Comparison of ENCODE assay signal across 10 mouse cellular contexts in the genomic region with DNA sequence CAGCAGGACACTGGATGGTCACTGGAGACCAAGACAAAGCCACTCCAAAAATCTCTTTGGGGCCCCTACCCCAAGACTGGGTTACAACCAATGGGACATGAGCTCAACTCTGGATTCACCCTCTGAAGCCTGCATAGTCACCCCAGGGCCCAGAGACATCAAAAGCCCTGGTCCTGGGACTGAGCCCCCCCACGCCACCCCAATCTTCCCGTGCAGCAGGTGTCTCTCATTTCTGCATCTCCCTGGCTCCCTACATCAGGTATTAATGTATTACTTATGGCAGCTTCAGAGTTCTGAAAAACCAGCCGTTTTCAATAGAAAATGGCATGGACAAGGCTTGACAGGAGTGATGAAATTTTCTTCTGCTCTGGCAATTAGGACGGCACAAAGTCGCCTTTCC. TPM values are rescaled to one million over a fixed set of nuclear protein-coding genes. Genes with fewer than 3 reads are reported as not detected.
DNase-seq lines count a peak whose midpoint lies in the region; ATAC-seq and TF ChIP-seq lines count a peak whose summit lies in the region.
"Had no signal": no experiment of that assay in that cellular context is flagged by ENCODE, and none has a peak within 500 bp of the region (broad histone marks: within the 10 kb centered on the region; RNA-seq: fewer than 3 reads in every experiment).

No protein-coding gene starts in this region.

- 71% methylated on average over 5 of the region's 5 CpGs for WGBS in heart, embryonic 16.5 days
- 80% methylated on average over 5 of the region's 5 CpGs for WGBS in heart, adult 2 months
- 39% methylated on average over 5 of the region's 5 CpGs for WGBS in embryonic facial prominence, embryonic 14.5 days
- 36% methylated on average over 5 of the region's 5 CpGs for WGBS in hindbrain, embryonic 11.5 days
- 23% methylated on average over 5 of the region's 5 CpGs for WGBS in midbrain, embryonic 15.5 days

- H3K4me1 ChIP-seq in heart, embryonic 16.5 days (ENCODE audit: control insufficient read depth, insufficient read depth, low read length): peaks cover 37% of the 10 kb centered on the region
- H3K4me1 ChIP-seq in heart, adult 2 months (ENCODE audit: control insufficient read depth, insufficient read depth, low read length): peaks cover 16% of the 10 kb centered on the region
- H3K4me1 ChIP-seq in embryonic facial prominence, embryonic 14.5 days (ENCODE audit: control insufficient read depth, insufficient read depth, low read length): peaks cover 25% of the 10 kb centered on the region
- peaks cover 9% of the 10 kb centered on the region for H3K4me1 ChIP-seq in hindbrain, embryonic 11.5 days (replicated peaks; ENCODE audit: control insufficient read depth, insufficient read depth, low read length)
- H3K4me1 ChIP-seq in midbrain, embryonic 15.5 days: peaks cover 52% of the 10 kb centered on the region

- peak overlapping the region; percentile 15 for H3K4me2 ChIP-seq in heart, embryonic 16.5 days (ENCODE audit: low read depth, low read length)
- H3K4me2 ChIP-seq in embryonic facial prominence, embryonic 14.5 days (ENCODE audit: low read depth, low read length): 0 out of 2 replicates have a peak overlapping the region, but pooled peaks have one; percentile 65
- peak overlapping the region; percentile 1; the same call in 1 of the 2 replicates for H3K4me2 ChIP-seq in hindbrain, embryonic 11.5 days (replicated peaks; ENCODE audit: low read depth, low read length)
- peak overlapping the region; percentile 77 for H3K4me2 ChIP-seq in midbrain, embryonic 15.5 days

- no peak overlapping the region for H3K9ac ChIP-seq in heart, embryonic 16.5 days (ENCODE audit: low read length)
- H3K9ac ChIP-seq in heart, adult 2 months (ENCODE audit: low read depth, low read length): no peak overlapping the region
- peak overlapping the region; percentile 85; the same call in 1 of the 2 replicates for H3K9ac ChIP-seq in embryonic facial prominence, embryonic 14.5 days (ENCODE audit: low read depth, low read length)
- H3K9ac ChIP-seq in hindbrain, embryonic 11.5 days (ENCODE audit: low read depth, low read length): no peak overlapping the region
- no peak overlapping the region for H3K9ac ChIP-seq in midbrain, embryonic 15.5 days
- H3K9ac ChIP-seq: liver, postnatal 0 days had no signal

- ATAC-seq in heart, embryonic 16.5 days (replicated peaks; ENCODE audit: extremely low read depth, insufficient read depth, low FRiP score): no peak
- ATAC-seq in embryonic facial prominence, embryonic 14.5 days (ENCODE audit: low read depth): no peak
- no peak for ATAC-seq in hindbrain, embryonic 11.5 days (ENCODE audit: low FRiP score)
- ATAC-seq in midbrain, embryonic 15.5 days (replicated peaks): no peak
- ATAC-seq: liver, postnatal 0 days had no signal

- no peak overlapping the region for H3K4me3 ChIP-seq in heart, embryonic 16.5 days (ENCODE audit: low read length)
- no peak overlapping the region for H3K4me3 ChIP-seq in heart, adult 2 months
- H3K4me3 ChIP-seq in embryonic facial prominence, embryonic 14.5 days (ENCODE audit: low read depth, low read length): 0 out of 2 replicates have a peak overlapping the region, but pooled peaks have one; percentile 79
- H3K4me3 ChIP-seq in hindbrain, embryonic 11.5 days (ENCODE audit: low read depth, low read length): no peak overlapping the region
- H3K4me3 ChIP-seq in midbrain, embryonic 15.5 days: 0 out of 2 replicates have a peak overlapping the region, but pooled peaks have one; percentile 5

- no peak for TF ChIP-seq EP300 in heart, adult 2 months (IDR thresholded peaks at IDR 0.05; ENCODE audit: insufficient read depth, low read depth, low read length)

- H3K9me3 ChIP-seq in heart, embryonic 16.5 days (replicated peaks; ENCODE audit: control insufficient read depth, low read length): no peaks in the 10 kb centered on the region
- H3K9me3 ChIP-seq in embryonic facial prominence, embryonic 14.5 days (ENCODE audit: control insufficient read depth, low read length): no peaks in the 10 kb centered on the region
- no peaks in the 10 kb centered on the region for H3K9me3 ChIP-seq in hindbrain, embryonic 11.5 days (ENCODE audit: control insufficient read depth, low read length)
- no peaks in the 10 kb centered on the region for H3K9me3 ChIP-seq in midbrain, embryonic 15.5 days

- no peaks in the 10 kb centered on the region for H3K36me3 ChIP-seq in heart, embryonic 16.5 days (ENCODE audit: control insufficient read depth, insufficient read depth)
- H3K36me3 ChIP-seq in heart, adult 2 months (ENCODE audit: control insufficient read depth, insufficient read depth, low read length): peaks cover 5% of the 10 kb centered on the region
- H3K36me3 ChIP-seq in embryonic facial prominence, embryonic 14.5 days (ENCODE audit: control insufficient read depth, insufficient read depth, low read length): no peaks in the 10 kb centered on the region
- no peaks in the 10 kb centered on the region for H3K36me3 ChIP-seq in hindbrain, embryonic 11.5 days (ENCODE audit: control insufficient read depth, insufficient read depth, low read length)
- H3K36me3 ChIP-seq in midbrain, embryonic 15.5 days (replicated peaks): no peaks in the 10 kb centered on the region

- TF ChIP-seq POLR2A in heart, adult 2 months (IDR thresholded peaks at IDR 0.05; ENCODE audit: insufficient read depth, low read depth, low read length): no peak

- DNase-seq in heart, adult 2 months: no peak
- DNase-seq in embryonic facial prominence, embryonic 14.5 days (ENCODE audit: low spot score): no peak
- DNase-seq in hindbrain, embryonic 11.5 days (ENCODE audit: low spot score): peak; percentile 5
- DNase-seq in adrenal gland, postnatal 14 days: no peak
- no peak for DNase-seq in layer of hippocampus, postnatal 36 days
- DNase-seq in spleen, postnatal 4 days (ENCODE audit: low spot score in 2 of 2): no peak
- DNase-seq: liver, postnatal 0 days had no signal

- no peaks in the 10 kb centered on the region for H3K27me3 ChIP-seq in heart, embryonic 16.5 days (ENCODE audit: control insufficient read depth, insufficient read depth, low read length)
- no peaks in the 10 kb centered on the region for H3K27me3 ChIP-seq in heart, adult 2 months (ENCODE audit: control insufficient read depth, insufficient read depth, low read length)
- no peaks in the 10 kb centered on the region for H3K27me3 ChIP-seq in embryonic facial prominence, embryonic 14.5 days (replicated peaks; ENCODE audit: control insufficient read depth, insufficient read depth, low read length)
- H3K27me3 ChIP-seq in hindbrain, embryonic 11.5 days (ENCODE audit: control insufficient read depth, insufficient read depth, low read length): no peaks in the 10 kb centered on the region
- H3K27me3 ChIP-seq in midbrain, embryonic 15.5 days (replicated peaks): no peaks in the 10 kb centered on the region

- H3K27ac ChIP-seq in heart, embryonic 16.5 days (ENCODE audit: low read length): peak overlapping the region; percentile 14; the same call in 1 of the 2 replicates
- no peak overlapping the region for H3K27ac ChIP-seq in heart, adult 2 months
- 0 out of 2 replicates have a peak overlapping the region, but pooled peaks have one; percentile 97 for H3K27ac ChIP-seq in embryonic facial prominence, embryonic 14.5 days (replicated peaks; ENCODE audit: low read depth, low read length)
- H3K27ac ChIP-seq in hindbrain, embryonic 11.5 days (ENCODE audit: low read depth, low read length): no peak overlapping the region
- no peak overlapping the region for H3K27ac ChIP-seq in midbrain, embryonic 15.5 days
- H3K27ac ChIP-seq: kidney, postnatal 0 days had no signal

- H3K79me2 ChIP-seq in heart, adult 2 months (replicated peaks; ENCODE audit: control insufficient read depth, insufficient read depth, low read length): peaks cover 12% of the 10 kb centered on the region

- intact Hi-C loops in heart, adult 2 months (cut with DNase I): loop anchor here (5.0 kb wide), 1 partner anchor 45 kb away; no protein-coding TSS in a partner anchor

- TF ChIP-seq CTCF in heart, adult 2 months (IDR thresholded peaks at IDR 0.05): no peak

RNA-seq across cellular contexts. Expression of gene Hdac4, which starts 17.9 kb away (rescaled TPM):
- polyA plus RNA-seq in heart, embryonic 16.5 days (2015; fragmentation: Nextera tagmentation; extraction: Ambion mirVana): 13.1 and 18.1 TPM in 2 replicates
- 10 to 100 TPM; 41.3 to 45.1 TPM for total RNA-seq in heart, adult 2 months (2021)
- polyA plus RNA-seq in heart, adult 2 months (2012; rRNA removed): 15.6 and 20.7 TPM in 2 replicates
- 24.0 and 24.1 TPM in 2 replicates for polyA plus RNA-seq in embryonic facial prominence, embryonic 14.5 days (2014; fragmentation: Nextera tagmentation; extraction: Ambion mirVana)
- polyA plus RNA-seq in hindbrain, embryonic 11.5 days (2014; fragmentation: Nextera tagmentation; extraction: Ambion mirVana): 20.4 and 21.2 TPM in 2 replicates
- 27.9 and 30.9 TPM in 2 replicates for polyA plus RNA-seq in midbrain, embryonic 15.5 days (2015; fragmentation: Nextera tagmentation; extraction: Ambion mirVana)
- total RNA-seq in adrenal gland, postnatal 14 days (2021): 70.1 and 70.3 TPM in 2 replicates
- 100 to 1,000 TPM; 117 to 119 TPM for total RNA-seq in layer of hippocampus, postnatal 36 days (2021)

Comparison
In these comparisons a context has a peak if more than half of its experiments do, and no peak if none do; other contexts are left out.
1. H3K27ac ChIP-seq: peak in heart, embryonic 16.5 days (single experiment) and embryonic facial prominence, embryonic 14.5 days (single experiment); none in heart, adult 2 months (single experiment), hindbrain, embryonic 11.5 days (single experiment) and midbrain, embryonic 15.5 days (single experiment).
2. H3K4me2 ChIP-seq: peak in every context shown above with its lines; median percentile 77 in midbrain, embryonic 15.5 days; 65 in embryonic facial prominence, embryonic 14.5 days; 15 in heart, embryonic 16.5 days; 1 in hindbrain, embryonic 11.5 days.
3. H3K4me3 ChIP-seq: peak in embryonic facial prominence, embryonic 14.5 days (single experiment) and midbrain, embryonic 15.5 days (single experiment); none in heart, embryonic 16.5 days (single experiment), heart, adult 2 months (single experiment) and hindbrain, embryonic 11.5 days (single experiment).